Mouse (Mus musculus): ENCODE measurements around the gene Lgr6. TPM values are rescaled to one million over a fixed set of nuclear protein-coding genes. Genes with fewer than 3 reads are reported as not detected.

The Lgr6 gene
- polyA plus RNA-seq, 1 experiment: 0.81 TPM

DNA sequence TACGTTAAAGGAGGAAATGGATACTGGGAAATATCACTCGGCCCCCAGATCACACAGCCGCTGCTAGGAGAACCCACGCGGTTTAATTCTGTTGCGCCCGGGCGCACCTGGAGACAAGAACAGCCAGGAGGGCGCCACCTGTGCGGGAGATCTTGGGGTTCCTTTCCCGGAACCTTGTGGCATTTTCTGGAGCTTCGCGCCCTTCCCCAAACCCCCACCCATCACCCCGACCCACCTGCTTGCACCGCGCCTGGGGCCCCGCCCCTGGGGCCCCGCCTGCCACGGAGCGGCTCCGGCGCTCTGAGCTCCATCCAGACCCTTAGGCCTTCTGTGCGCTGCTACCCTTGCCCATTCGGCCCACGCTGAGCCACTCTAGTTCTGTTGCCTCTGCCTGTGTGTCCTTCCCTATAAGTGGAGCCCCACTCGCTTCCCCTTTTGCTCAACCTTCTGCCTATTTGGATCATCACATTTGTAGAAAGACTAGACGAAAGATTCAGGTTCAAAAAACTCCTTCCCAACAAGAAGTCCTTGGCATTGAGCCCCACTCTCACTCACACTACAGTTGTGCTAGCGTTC, 19.7 kb downstream of the Lgr6 start:
- Histone ChIP-seq H3K9me3 (replicated peaks; ENCODE audit: control insufficient read depth, insufficient read depth, low read length, poor library complexity, severe bottlenecking) (no peaks in the 10 kb centered on the region), H3K4me1 (ENCODE audit: control insufficient read depth, insufficient read depth, low read length) (no peaks in the 10 kb centered on the region), H3K27me3 (ENCODE audit: control insufficient read depth, insufficient read depth, low read length, poor library complexity, severe bottlenecking) (no peaks in the 10 kb centered on the region), H3K27ac (ENCODE audit: insufficient read depth, low read length) (no peak overlapping the region), H3K4me3 (ENCODE audit: low read depth, low read length) (no peak overlapping the region), H3K9ac (ENCODE audit: low read depth, poor library complexity, severe bottlenecking) (no peak overlapping the region; the same call in 1 of the 2 replicates), H3K36me3 (ENCODE audit: control insufficient read depth, insufficient read depth, low read length, poor library complexity, severe bottlenecking) (no peaks in the 10 kb centered on the region)
- no peak for TF ChIP-seq CTCF (IDR thresholded peaks at IDR 0.05; ENCODE audit: low read depth, low read length)
- no peak for TF ChIP-seq POLR2A (IDR thresholded peaks at IDR 0.05; ENCODE audit: insufficient read depth, low read length)
- no peak for TF ChIP-seq EP300 (IDR thresholded peaks at IDR 0.05; ENCODE audit: insufficient read depth, low read depth, low read length)

DNA sequence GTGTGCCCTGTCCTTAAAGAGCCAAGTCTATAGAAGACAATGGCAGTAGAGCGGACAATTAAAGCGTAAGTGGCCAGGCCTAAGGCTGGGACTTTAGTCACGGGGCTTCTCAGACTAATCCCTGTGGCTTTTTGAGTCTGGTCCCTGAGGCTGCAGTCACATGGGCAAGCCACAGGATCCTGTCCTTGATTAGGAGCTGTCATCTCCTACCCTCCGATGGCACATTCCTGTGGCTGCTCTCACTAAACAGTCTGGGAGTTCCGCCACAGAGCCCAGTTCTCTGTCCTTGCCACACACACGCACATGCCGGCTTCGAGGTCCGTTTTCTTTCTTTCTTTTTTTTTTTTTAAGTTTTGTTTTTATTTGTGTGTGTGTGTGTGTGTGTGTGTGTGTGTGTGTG, 21.6 kb downstream of the Lgr6 start:
- H3K27me3 ChIP-seq (ENCODE audit: control insufficient read depth, insufficient read depth, low read length, poor library complexity, severe bottlenecking): no peaks in the 10 kb centered on the region

DNA sequence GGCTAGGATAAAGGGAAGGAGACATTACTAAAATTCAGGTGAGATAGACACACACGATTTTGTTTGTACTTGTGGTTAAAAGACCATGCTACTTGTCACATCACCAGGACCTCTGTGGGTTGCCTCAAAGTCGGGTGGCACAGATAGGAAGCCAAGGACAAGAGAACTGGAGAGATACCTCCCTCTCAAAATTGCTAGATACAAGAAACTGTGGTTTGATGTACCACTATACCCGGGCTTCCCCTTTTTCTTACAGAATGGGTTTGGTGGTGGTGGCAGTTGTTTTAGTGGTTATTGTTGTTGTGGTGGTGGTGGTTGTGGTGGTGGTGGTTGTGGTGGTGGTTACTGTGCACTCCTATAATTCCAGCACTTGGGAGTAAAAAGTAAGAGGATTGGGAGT, 22.8 kb downstream of the Lgr6 start:
- no peak overlapping the region for H3K4me3 ChIP-seq (ENCODE audit: low read depth, low read length)
- peaks cover 3% of the 10 kb centered on the region for H3K4me1 ChIP-seq (ENCODE audit: control insufficient read depth, insufficient read depth, low read length)
- no peaks in the 10 kb centered on the region for H3K36me3 ChIP-seq (ENCODE audit: control insufficient read depth, insufficient read depth, low read length, poor library complexity, severe bottlenecking)
- TF ChIP-seq POLR2A (IDR thresholded peaks at IDR 0.05; ENCODE audit: insufficient read depth, low read length) (no peak), EP300 (IDR thresholded peaks at IDR 0.05; ENCODE audit: insufficient read depth, low read depth, low read length) (no peak), CTCF (IDR thresholded peaks at IDR 0.05; ENCODE audit: low read depth, low read length) (no peak)
- H3K27ac ChIP-seq (ENCODE audit: insufficient read depth, low read length): no peak overlapping the region
- H3K27me3 ChIP-seq (ENCODE audit: control insufficient read depth, insufficient read depth, low read length, poor library complexity, severe bottlenecking): no peaks in the 10 kb centered on the region
- H3K9me3 ChIP-seq (replicated peaks; ENCODE audit: control insufficient read depth, insufficient read depth, low read length, poor library complexity, severe bottlenecking): no peaks in the 10 kb centered on the region
- H3K9ac ChIP-seq (ENCODE audit: low read depth, poor library complexity, severe bottlenecking): no peak overlapping the region

More for the DNA sequence above, 21.6 kb downstream of the Lgr6 start:
- Histone ChIP-seq H3K4me1 (ENCODE audit: control insufficient read depth, insufficient read depth, low read length) (no peaks in the 10 kb centered on the region), H3K27ac (ENCODE audit: insufficient read depth, low read length) (no peak overlapping the region), H3K9me3 (replicated peaks; ENCODE audit: control insufficient read depth, insufficient read depth, low read length, poor library complexity, severe bottlenecking) (no peaks in the 10 kb centered on the region), H3K36me3 (ENCODE audit: control insufficient read depth, insufficient read depth, low read length, poor library complexity, severe bottlenecking) (no peaks in the 10 kb centered on the region), H3K4me3 (ENCODE audit: low read depth, low read length) (no peak overlapping the region), H3K9ac (ENCODE audit: low read depth, poor library complexity, severe bottlenecking) (no peak overlapping the region)
- TF ChIP-seq CTCF (IDR thresholded peaks at IDR 0.05; ENCODE audit: low read depth, low read length) (no peak), POLR2A (IDR thresholded peaks at IDR 0.05; ENCODE audit: insufficient read depth, low read length) (no peak), EP300 (IDR thresholded peaks at IDR 0.05; ENCODE audit: insufficient read depth, low read depth, low read length) (no peak)

DNA sequence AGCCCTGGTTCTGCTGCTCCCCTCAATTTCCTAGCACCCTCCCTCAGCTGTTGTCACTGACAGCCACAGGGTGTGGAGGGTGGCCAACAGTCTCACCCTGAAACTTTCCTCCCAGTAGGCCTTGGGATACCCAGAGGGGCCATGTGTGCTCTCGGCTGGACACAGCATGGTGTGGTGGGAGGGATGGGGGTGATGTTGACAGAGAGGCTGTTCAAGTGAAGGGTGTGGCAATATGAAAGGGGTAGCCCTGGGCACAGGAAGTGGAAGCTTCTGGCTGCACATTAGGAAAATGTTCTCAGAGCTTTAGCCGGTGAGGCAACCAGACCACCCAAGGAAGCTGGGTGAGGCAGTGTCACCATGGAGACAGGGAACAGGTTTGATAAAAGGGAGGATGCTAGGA, 26.1 kb downstream of the Lgr6 start:
- no peak overlapping the region for H3K9ac ChIP-seq (ENCODE audit: low read depth, poor library complexity, severe bottlenecking)
- H3K9me3 ChIP-seq (replicated peaks; ENCODE audit: control insufficient read depth, insufficient read depth, low read length, poor library complexity, severe bottlenecking): no peaks in the 10 kb centered on the region
- TF ChIP-seq CTCF (IDR thresholded peaks at IDR 0.05; ENCODE audit: low read depth, low read length) (no peak), POLR2A (IDR thresholded peaks at IDR 0.05; ENCODE audit: insufficient read depth, low read length) (no peak), EP300 (IDR thresholded peaks at IDR 0.05; ENCODE audit: insufficient read depth, low read depth, low read length) (no peak)
- no peaks in the 10 kb centered on the region for H3K36me3 ChIP-seq (ENCODE audit: control insufficient read depth, insufficient read depth, low read length, poor library complexity, severe bottlenecking)
- no peak overlapping the region for H3K4me3 ChIP-seq (ENCODE audit: low read depth, low read length)
- peaks cover 5% of the 10 kb centered on the region for H3K4me1 ChIP-seq (ENCODE audit: control insufficient read depth, insufficient read depth, low read length)
- H3K27ac ChIP-seq (ENCODE audit: insufficient read depth, low read length): no peak overlapping the region
- no peaks in the 10 kb centered on the region for H3K27me3 ChIP-seq (ENCODE audit: control insufficient read depth, insufficient read depth, low read length, poor library complexity, severe bottlenecking)

DNA sequence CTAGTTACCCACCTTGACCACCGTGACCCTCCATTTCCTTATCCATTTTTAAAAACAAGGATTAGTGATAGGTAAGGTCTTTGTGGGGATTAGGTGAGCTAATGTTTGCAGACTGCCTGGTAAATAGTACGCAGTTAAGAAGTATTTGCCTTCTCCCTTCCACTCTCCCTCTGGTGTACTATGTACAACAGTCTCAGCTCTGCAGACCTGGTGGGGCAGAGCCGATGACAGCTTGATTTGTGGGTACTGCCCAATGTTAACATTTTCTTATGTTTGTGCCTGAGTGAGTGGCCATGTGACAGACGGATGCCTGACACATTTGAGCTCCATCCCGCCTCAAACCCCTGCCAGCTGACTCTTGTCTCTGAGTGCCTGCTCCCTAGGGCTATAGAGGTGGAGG, 28.6 kb downstream of the Lgr6 start:
- TF ChIP-seq CTCF (IDR thresholded peaks at IDR 0.05; ENCODE audit: low read depth, low read length): no peak
- no peak overlapping the region for H3K9ac ChIP-seq (ENCODE audit: low read depth, poor library complexity, severe bottlenecking)
- H3K27ac ChIP-seq (ENCODE audit: insufficient read depth, low read length): no peak overlapping the region
- H3K9me3 ChIP-seq (replicated peaks; ENCODE audit: control insufficient read depth, insufficient read depth, low read length, poor library complexity, severe bottlenecking): no peaks in the 10 kb centered on the region
- H3K36me3 ChIP-seq (ENCODE audit: control insufficient read depth, insufficient read depth, low read length, poor library complexity, severe bottlenecking): no peaks in the 10 kb centered on the region
- peaks cover 5% of the 10 kb centered on the region for H3K4me1 ChIP-seq (ENCODE audit: control insufficient read depth, insufficient read depth, low read length)
- H3K4me3 ChIP-seq (ENCODE audit: low read depth, low read length): no peak overlapping the region
- H3K27me3 ChIP-seq (ENCODE audit: control insufficient read depth, insufficient read depth, low read length, poor library complexity, severe bottlenecking): no peaks in the 10 kb centered on the region

DNA sequence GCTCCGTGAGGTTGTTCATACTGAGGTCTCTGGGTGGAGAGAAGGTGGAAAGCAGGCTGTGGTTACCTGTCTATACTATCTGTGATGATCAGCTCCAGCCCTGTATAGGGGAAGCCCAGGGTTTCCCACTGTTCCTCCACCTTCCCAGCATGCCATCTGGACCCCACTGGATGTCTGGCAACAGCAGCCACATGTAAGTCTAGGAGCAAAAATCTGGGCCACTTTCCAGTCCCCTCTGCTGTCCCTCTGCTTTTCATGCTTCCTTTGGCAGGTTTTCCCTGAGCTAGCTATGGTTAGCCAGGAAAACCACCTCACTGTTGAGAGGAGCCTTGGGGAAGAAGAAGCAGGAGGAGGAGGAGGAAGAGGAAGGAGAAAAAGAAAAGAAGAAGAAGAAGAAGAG, 29.8 kb downstream of the Lgr6 start:
- no peaks in the 10 kb centered on the region for H3K27me3 ChIP-seq (ENCODE audit: control insufficient read depth, insufficient read depth, low read length, poor library complexity, severe bottlenecking)
- H3K4me3 ChIP-seq (ENCODE audit: low read depth, low read length): no peak overlapping the region
- H3K9ac ChIP-seq (ENCODE audit: low read depth, poor library complexity, severe bottlenecking): no peak overlapping the region
- no peaks in the 10 kb centered on the region for H3K36me3 ChIP-seq (ENCODE audit: control insufficient read depth, insufficient read depth, low read length, poor library complexity, severe bottlenecking)
- peaks cover 5% of the 10 kb centered on the region for H3K4me1 ChIP-seq (ENCODE audit: control insufficient read depth, insufficient read depth, low read length)
- TF ChIP-seq POLR2A (IDR thresholded peaks at IDR 0.05; ENCODE audit: insufficient read depth, low read length) (no peak), CTCF (IDR thresholded peaks at IDR 0.05; ENCODE audit: low read depth, low read length) (no peak), EP300 (IDR thresholded peaks at IDR 0.05; ENCODE audit: insufficient read depth, low read depth, low read length) (no peak)
- H3K9me3 ChIP-seq (replicated peaks; ENCODE audit: control insufficient read depth, insufficient read depth, low read length, poor library complexity, severe bottlenecking): no peaks in the 10 kb centered on the region
- no peak overlapping the region for H3K27ac ChIP-seq (ENCODE audit: insufficient read depth, low read length)

All from ES-Bruce4 (cell line).